Mouse (Mus musculus) hindbrain, postnatal 0 days (tissue): ENCODE measurements at regions not wholly inside any gene's neighbourhood (a gene's known extent, or its start where the extent isn't known, plus 50 kb on each side); places are given as distances from the start of the nearest gene placed in this dataset.

ENCODE experiments used
- ATAC-seq: fragments of 200-750 bp; cut with Nextera tagmentation; 2 replicates; pipeline ENCODE4 v1.8.0; 2017; ENCODE audit warnings: mild to moderate bottlenecking, moderate TSS enrichment, moderate library complexity
- DNase-seq: peaks from one replicate; pipeline ENCODE4 v3.0.0-alpha.2; 2015; ENCODE audit warnings: low spot score
- H3K27ac ChIP-seq: fragments of 300-500 bp; sonication (generic); 2 replicates; pipeline ENCODE4 v1.5.1; 2014; ENCODE audit warnings: mild to moderate bottlenecking
- H3K27me3 ChIP-seq: fragments of 300-500 bp; sonication (generic); 2 replicates; pipeline ENCODE4 v1.6.1; 2014; ENCODE audit warnings: low read length, mixed read lengths; ENCODE audit not compliant: insufficient read depth
- H3K36me3 ChIP-seq: fragments of 300-500 bp; sonication (generic); 2 replicates; pipeline ENCODE4 v1.6.1; 2014; ENCODE audit warnings: low read length, mixed read lengths; ENCODE audit not compliant: insufficient read depth
- H3K4me1 ChIP-seq: fragments of 300-500 bp; sonication (generic); 2 replicates; pipeline ENCODE4 v1.6.1; 2014; ENCODE audit warnings: antibody characterized with exemption, low read length, mixed read lengths; ENCODE audit not compliant: insufficient read depth
- H3K4me2 ChIP-seq: fragments of 300-500 bp; sonication (generic); 2 replicates; pipeline ENCODE4 v1.6.1; 2014; ENCODE audit warnings: low read depth, mild to moderate bottlenecking, low read length, moderate library complexity, mixed read lengths
- H3K4me3 ChIP-seq: fragments of 300-500 bp; sonication (generic); 2 replicates; pipeline ENCODE4 v1.5.1; 2014; ENCODE audit warnings: low read length
- H3K9ac ChIP-seq: fragments of 300-500 bp; sonication (generic); replicated peaks from 2 replicates; pipeline ENCODE4 v1.6.1; 2014; ENCODE audit warnings: mild to moderate bottlenecking, low read length, moderate library complexity, mixed read lengths
- H3K9me3 ChIP-seq: fragments of 300-500 bp; sonication (generic); 2 replicates; pipeline ENCODE4 v1.6.1; 2016; ENCODE audit warnings: low read length, mixed read lengths
- CTCF ChIP-seq: IDR thresholded peaks from 2 replicates; pipeline ENCODE4 v1.5.1; 2016; ENCODE audit warnings: antibody characterized with exemption, control low read depth, low read depth
- WGBS: fragments of 180-500 bp; shearing (Covaris S2); extraction: QIAGEN DNeasy Blood & Tissue Kit; methylation state at CpG from one replicate; pipeline ENCODE4 v1.1.7; 2014; 5-methylcytosine and 5-hydroxymethylcytosine counted together

GRCm38 (mm10) chr7:129937715-129938114 lies 346.1 kb downstream of the Wdr11 start:
- no peak for TF ChIP-seq CTCF

GRCm38 (mm10) chr7:129938141-129938540 lies 346.5 kb downstream of the Wdr11 start:
- no peak overlapping the region for H3K9ac ChIP-seq
- no peak overlapping the region for H3K27ac ChIP-seq
- no peaks in the 10 kb centered on the region for H3K36me3 ChIP-seq
- H3K4me1 ChIP-seq, result no peaks in the 10 kb centered on the region
- WGBS, result 78% methylated on average over 10 of the region's 10 CpGs
- no peak for ATAC-seq
- no peak for DNase-seq
- H3K9me3 ChIP-seq, result no peaks in the 10 kb centered on the region
- no peaks in the 10 kb centered on the region for H3K27me3 ChIP-seq
- TF ChIP-seq CTCF, result no peak
- no peak overlapping the region for H3K4me2 ChIP-seq
- H3K4me3 ChIP-seq, result no peak overlapping the region

More at GRCm38 (mm10) chr7:129937715-129938114, 346.1 kb downstream of the Wdr11 start:
- no peaks in the 10 kb centered on the region for H3K36me3 ChIP-seq
- DNase-seq (no peak), ATAC-seq (no peak)
- H3K27ac ChIP-seq, result no peak overlapping the region
- 97% methylated on average over 6 of the region's 6 CpGs for WGBS
- no peak overlapping the region for H3K4me2 ChIP-seq
- no peak overlapping the region for H3K4me3 ChIP-seq
- H3K9ac ChIP-seq, result no peak overlapping the region
- H3K27me3 ChIP-seq, result no peaks in the 10 kb centered on the region
- H3K4me1 ChIP-seq, result no peaks in the 10 kb centered on the region
- no peaks in the 10 kb centered on the region for H3K9me3 ChIP-seq

- no peaks in the 10 kb centered on the region for H3K9me3 ChIP-seq
- H3K27me3 ChIP-seq, result no peaks in the 10 kb centered on the region
- no peak for TF ChIP-seq CTCF
- ATAC-seq (no peak), DNase-seq (peak; percentile 24)
- no peaks in the 10 kb centered on the region for H3K36me3 ChIP-seq
- no peak overlapping the region for H3K27ac ChIP-seq
- H3K4me3 ChIP-seq, result no peak overlapping the region
- 55% methylated on average over 5 of the region's 5 CpGs for WGBS
- no peak overlapping the region for H3K9ac ChIP-seq
- no peaks in the 10 kb centered on the region for H3K4me1 ChIP-seq
- no peak overlapping the region for H3K4me2 ChIP-seq
Measured at GRCm38 (mm10) chr7:129939266-129939665, 347.6 kb downstream of the Wdr11 start.

- Histone ChIP-seq H3K36me3 (no peaks in the 10 kb centered on the region), H3K4me3 (no peak overlapping the region), H3K4me1 (no peaks in the 10 kb centered on the region), H3K27ac (no peak overlapping the region), H3K9me3 (no peaks in the 10 kb centered on the region), H3K9ac (no peak overlapping the region), H3K27me3 (no peaks in the 10 kb centered on the region), H3K4me2 (no peak overlapping the region)
- DNase-seq (no peak), ATAC-seq (no peak)
- no peak for TF ChIP-seq CTCF
- 87% methylated on average over 9 of the region's 9 CpGs for WGBS
Measured at GRCm38 (mm10) chr7:129941311-129942029, 349.8 kb downstream of the Wdr11 start.

GRCm38 (mm10) chr7:129948613-129949110 lies 357.0 kb downstream of the Wdr11 start:
- H3K4me3 ChIP-seq, result no peak overlapping the region
- H3K4me2 ChIP-seq, result no peak overlapping the region
- H3K36me3 ChIP-seq, result no peaks in the 10 kb centered on the region
- no peaks in the 10 kb centered on the region for H3K27me3 ChIP-seq
- no peak overlapping the region for H3K27ac ChIP-seq
- no peaks in the 10 kb centered on the region for H3K4me1 ChIP-seq
- ATAC-seq, result no peak
- TF ChIP-seq CTCF, result no peak
- WGBS, result 69% methylated on average over 8 of the region's 8 CpGs
- no peak for DNase-seq
- H3K9me3 ChIP-seq, result no peaks in the 10 kb centered on the region
- no peak overlapping the region for H3K9ac ChIP-seq

- no peaks in the 10 kb centered on the region for H3K27me3 ChIP-seq
- ATAC-seq (no peak), DNase-seq (no peak)
- no peak for TF ChIP-seq CTCF
- H3K36me3 ChIP-seq, result no peaks in the 10 kb centered on the region
- H3K9me3 ChIP-seq, result no peaks in the 10 kb centered on the region
- H3K9ac ChIP-seq, result no peak overlapping the region
- no peak overlapping the region for H3K27ac ChIP-seq
- WGBS, result 91% methylated on average over 1 of the region's 1 CpGs
- H3K4me3 ChIP-seq, result no peak overlapping the region
- H3K4me2 ChIP-seq, result no peak overlapping the region
- no peaks in the 10 kb centered on the region for H3K4me1 ChIP-seq
Measured at GRCm38 (mm10) chr7:129950456-129950855, 358.8 kb downstream of the Wdr11 start.

GRCm38 (mm10) chr7:129958379-129958778 lies 366.7 kb downstream of the Wdr11 start:
- no peaks in the 10 kb centered on the region for H3K9me3 ChIP-seq
- TF ChIP-seq CTCF, result no peak
- DNase-seq (no peak), ATAC-seq (no peak)
- 43% methylated on average over 3 of the region's 3 CpGs for WGBS
- no peaks in the 10 kb centered on the region for H3K27me3 ChIP-seq
- H3K4me1 ChIP-seq, result no peaks in the 10 kb centered on the region
- no peak overlapping the region for H3K4me3 ChIP-seq
- H3K27ac ChIP-seq, result no peak overlapping the region
- no peak overlapping the region for H3K9ac ChIP-seq
- H3K36me3 ChIP-seq, result no peaks in the 10 kb centered on the region
- no peak overlapping the region for H3K4me2 ChIP-seq
